Mouse (Mus musculus) midbrain, embryonic 10.5 days (tissue): ENCODE data around the gene Cep164. TPM values are rescaled to one million over a fixed set of nuclear protein-coding genes. Genes with fewer than 3 reads are reported as not detected.

Experiments
- polyA plus RNA-seq: library from polyadenylated mRNA; unstranded; fragments of >200 nt; fragmentation: Nextera tagmentation; extraction: Ambion mirVana; gene quantifications from 2 replicates; pipeline ENCODE4 v1.2.1, GENCODE M21; 2016

Cep164 gene
- polyA plus RNA-seq, 1 experiment from 2014 or later = 17.0 TPM

Other genes with a start within 250 kb of the Cep164 start
- 20.7 and 29.0 TPM in 2 replicates for gene Bace1, start 9.9 kb upstream of the Cep164 start, polyA plus RNA-seq
- gene Pcsk7, start 77.8 kb upstream of the Cep164 start, polyA plus RNA-seq = 18.7 and 23.4 TPM in 2 replicates
- gene Rnf214, start 78.2 kb upstream of the Cep164 start, polyA plus RNA-seq = 70.2 and 81.9 TPM in 2 replicates
- gene Tagln, start 107.4 kb upstream of the Cep164 start, polyA plus RNA-seq = 25.5 and 28.8 TPM in 2 replicates
- gene Sidt2, start 126.6 kb upstream of the Cep164 start, polyA plus RNA-seq = 23.7 and 27.3 TPM in 2 replicates
- 276 and 298 TPM in 2 replicates for gene Pafah1b2, start 184.0 kb upstream of the Cep164 start, polyA plus RNA-seq
- gene Sik3, start 184.1 kb upstream of the Cep164 start, polyA plus RNA-seq = 3.9 and 4.5 TPM in 2 replicates